Mouse (Mus musculus) kidney, adult 9 months (tissue): Measurements from ENCODE around the gene Dlx4.

Source experiments
- DNase-seq: peaks from one replicate; pipeline ENCODE4 v3.0.0; 2022

The Dlx4 gene

GRCm38 (mm10) chr11:95145851-95146403 is at the start of gene Dlx4:
Gene Dlx4, minus strand, starts transcription at chr11:95146263.
- DNase-seq: no peak

GRCm38 (mm10) chr11:95189863-95190262 is 43.8 kb upstream of the Dlx4 start:
- DNase-seq: no peak

GRCm38 (mm10) chr11:95186826-95187225 is 40.8 kb upstream of the Dlx4 start:
- no peak for DNase-seq

- DNase-seq: no peak
Measured at GRCm38 (mm10) chr11:95185700-95186099, 39.6 kb upstream of the Dlx4 start.

- no peak for DNase-seq
Measured at GRCm38 (mm10) chr11:95184561-95184960, 38.5 kb upstream of the Dlx4 start.

GRCm38 (mm10) chr11:95179311-95179710 is 33.2 kb upstream of the Dlx4 start:
- no peak for DNase-seq

GRCm38 (mm10) chr11:95165857-95166256 is 19.8 kb upstream of the Dlx4 start:
- DNase-seq: no peak

GRCm38 (mm10) chr11:95161708-95162107 is 15.6 kb upstream of the Dlx4 start:
- DNase-seq: no peak

GRCm38 (mm10) chr11:95160693-95161092 is 14.6 kb upstream of the Dlx4 start:
- DNase-seq: no peak

GRCm38 (mm10) chr11:95159763-95160371 is 13.8 kb upstream of the Dlx4 start:
- no peak for DNase-seq

- no peak for DNase-seq
Measured at GRCm38 (mm10) chr11:95157872-95158271, 11.8 kb upstream of the Dlx4 start.

GRCm38 (mm10) chr11:95157356-95157755 is 11.3 kb upstream of the Dlx4 start:
- no peak for DNase-seq

GRCm38 (mm10) chr11:95155511-95155910 is 9.4 kb upstream of the Dlx4 start:
- no peak for DNase-seq

GRCm38 (mm10) chr11:95153681-95154080 is 7.6 kb upstream of the Dlx4 start:
- no peak for DNase-seq

GRCm38 (mm10) chr11:95153116-95153515 is 7.1 kb upstream of the Dlx4 start:
- no peak for DNase-seq

- no peak for DNase-seq
Measured at GRCm38 (mm10) chr11:95150269-95151049, 4.4 kb upstream of the Dlx4 start.

GRCm38 (mm10) chr11:95149462-95150268 is 3.6 kb upstream of the Dlx4 start:
- no peak for DNase-seq

GRCm38 (mm10) chr11:95148754-95149153 is 2.7 kb upstream of the Dlx4 start:
- DNase-seq: no peak

- DNase-seq: no peak
Measured at GRCm38 (mm10) chr11:95144946-95145483, 1.0 kb downstream of the Dlx4 start.

GRCm38 (mm10) chr11:95144091-95144945 is 1.7 kb downstream of the Dlx4 start:
- DNase-seq: no peak

- DNase-seq: no peak
Measured at GRCm38 (mm10) chr11:95143663-95144062, 2.4 kb downstream of the Dlx4 start.

GRCm38 (mm10) chr11:95142980-95143575 is 3.0 kb downstream of the Dlx4 start:
- no peak for DNase-seq
